Mouse (Mus musculus): ENCODE results near the gene She.

Gene She

DNA sequence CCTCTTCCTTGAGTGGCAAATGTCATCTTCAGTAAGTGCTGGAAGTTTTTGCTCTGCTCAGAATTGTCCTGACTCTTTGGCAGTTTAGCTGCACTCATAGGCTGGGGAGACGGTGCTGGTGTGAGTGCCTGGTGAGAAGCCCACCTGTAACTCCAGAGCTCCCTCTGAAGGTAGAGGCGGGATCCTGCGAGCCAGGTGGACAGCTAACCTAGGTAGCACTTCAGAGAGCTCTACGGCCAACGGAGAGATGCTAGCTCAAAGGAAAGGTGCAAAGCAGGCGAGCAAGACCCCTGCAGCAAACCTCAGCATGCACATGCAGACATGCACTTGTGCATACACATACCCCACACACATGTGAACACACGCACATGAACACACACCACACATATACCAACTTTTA lies 17.1 kb upstream of the She start:
- DNase-seq (ENCODE audit: extremely low spot score, low read depth, low spot score), result no peak

DNA sequence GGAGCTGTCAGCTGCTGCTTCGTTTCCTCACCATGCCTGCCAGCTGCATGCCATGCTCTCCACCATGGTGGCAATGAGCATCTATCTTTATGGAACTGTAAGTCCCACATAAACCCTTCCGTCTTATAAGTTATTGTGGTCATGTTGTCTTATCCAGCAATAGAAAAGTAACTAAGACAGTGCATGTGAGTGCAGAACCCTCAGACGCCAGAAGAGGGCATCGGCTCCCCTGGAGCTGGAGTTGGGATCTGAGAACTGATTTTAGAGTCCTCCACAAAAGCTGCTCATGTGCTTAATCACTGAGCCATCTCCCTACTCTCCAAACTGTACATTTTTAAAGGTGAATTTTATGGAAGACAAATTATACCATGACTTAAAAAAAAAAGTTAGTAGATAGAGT lies 14.1 kb upstream of the She start:
- DNase-seq (ENCODE audit: extremely low spot score, low read depth, low spot score), result no peak

DNA sequence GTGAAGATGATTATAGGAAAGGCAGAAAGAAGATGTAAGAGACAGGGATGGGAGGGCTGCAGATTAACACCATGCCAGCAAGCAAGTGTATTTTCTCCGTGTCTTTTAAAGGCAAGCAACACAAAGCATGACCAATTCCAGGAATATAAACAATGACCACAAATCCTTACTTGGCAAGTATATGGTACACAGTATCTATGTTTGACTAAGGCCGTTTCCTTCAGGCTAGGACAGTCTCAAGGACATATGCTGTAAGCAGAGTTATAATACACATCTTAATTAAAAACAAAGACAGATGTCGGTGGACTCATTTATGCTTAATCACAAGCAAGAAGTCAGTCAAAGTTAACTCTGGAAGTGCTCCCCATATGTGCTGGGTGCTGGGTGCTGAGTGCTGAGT lies 12.6 kb upstream of the She start:
- no peak for DNase-seq (ENCODE audit: extremely low spot score, low read depth, low spot score)

- no peak for DNase-seq (ENCODE audit: extremely low spot score, low read depth, low spot score)
Observed at GRCm38 (mm10) chr3:89819897-89820296, 11.3 kb upstream of the She start.

DNA sequence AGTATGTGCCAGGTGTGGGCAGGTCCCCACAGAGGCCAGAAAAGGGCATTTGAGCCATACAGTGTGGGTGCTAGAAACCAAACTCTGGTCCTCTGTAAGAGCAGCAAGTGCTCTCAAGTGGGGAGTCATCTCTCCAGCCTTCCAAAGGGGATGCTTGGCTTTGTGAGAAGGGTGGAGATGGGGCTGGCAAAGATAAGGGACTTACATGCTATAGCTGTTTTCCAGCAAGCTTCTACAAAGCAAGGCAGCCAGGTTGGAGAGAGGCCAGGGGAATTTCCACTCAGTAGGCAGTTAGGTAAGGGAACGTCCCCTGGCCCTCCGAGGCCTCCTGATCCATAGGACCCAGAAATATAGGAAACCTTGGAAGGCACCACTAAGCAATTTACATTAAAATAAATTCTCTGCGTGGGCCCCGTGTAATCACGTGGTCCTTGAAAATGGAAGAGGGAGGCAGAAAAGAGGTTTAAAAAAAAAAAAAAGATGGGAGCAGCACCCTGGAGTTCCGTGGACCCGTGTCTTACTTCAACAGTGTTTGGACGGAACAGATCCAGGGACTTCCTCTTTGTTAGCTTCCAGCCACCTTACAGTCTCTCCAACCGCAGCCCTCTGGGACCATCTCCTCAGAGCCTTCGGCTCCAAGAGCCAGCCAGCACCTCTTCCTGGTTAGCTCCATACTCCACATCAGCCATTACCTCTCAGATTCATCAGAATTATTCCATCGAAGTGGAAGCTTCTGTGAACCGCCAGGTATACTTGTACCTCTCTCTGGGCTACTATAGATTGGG lies 10.7 kb upstream of the She start:
- no peak for DNase-seq (ENCODE audit: extremely low spot score, low read depth, low spot score)

DNA sequence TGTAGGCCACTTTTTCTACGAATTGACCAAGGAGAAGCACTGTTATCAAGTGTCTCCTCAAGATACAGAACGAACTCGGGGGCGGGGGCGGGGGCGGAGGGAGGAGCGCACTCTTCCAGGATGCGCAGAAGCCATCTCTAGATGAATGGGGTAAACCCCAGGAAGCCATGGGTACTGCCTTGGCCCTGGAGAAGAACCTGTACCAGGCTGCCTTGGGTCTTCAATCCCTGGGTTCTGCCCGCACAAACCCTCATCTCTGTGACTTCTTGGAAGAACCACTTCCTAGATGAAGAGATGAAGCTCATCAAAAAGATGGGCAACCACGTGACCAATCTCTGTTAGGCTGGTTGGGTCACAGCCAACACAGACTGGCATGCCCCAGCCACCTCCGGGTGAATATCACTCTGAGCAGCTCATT lies 10.1 kb upstream of the She start:
- DNase-seq (ENCODE audit: extremely low spot score, low read depth, low spot score), result no peak

DNA sequence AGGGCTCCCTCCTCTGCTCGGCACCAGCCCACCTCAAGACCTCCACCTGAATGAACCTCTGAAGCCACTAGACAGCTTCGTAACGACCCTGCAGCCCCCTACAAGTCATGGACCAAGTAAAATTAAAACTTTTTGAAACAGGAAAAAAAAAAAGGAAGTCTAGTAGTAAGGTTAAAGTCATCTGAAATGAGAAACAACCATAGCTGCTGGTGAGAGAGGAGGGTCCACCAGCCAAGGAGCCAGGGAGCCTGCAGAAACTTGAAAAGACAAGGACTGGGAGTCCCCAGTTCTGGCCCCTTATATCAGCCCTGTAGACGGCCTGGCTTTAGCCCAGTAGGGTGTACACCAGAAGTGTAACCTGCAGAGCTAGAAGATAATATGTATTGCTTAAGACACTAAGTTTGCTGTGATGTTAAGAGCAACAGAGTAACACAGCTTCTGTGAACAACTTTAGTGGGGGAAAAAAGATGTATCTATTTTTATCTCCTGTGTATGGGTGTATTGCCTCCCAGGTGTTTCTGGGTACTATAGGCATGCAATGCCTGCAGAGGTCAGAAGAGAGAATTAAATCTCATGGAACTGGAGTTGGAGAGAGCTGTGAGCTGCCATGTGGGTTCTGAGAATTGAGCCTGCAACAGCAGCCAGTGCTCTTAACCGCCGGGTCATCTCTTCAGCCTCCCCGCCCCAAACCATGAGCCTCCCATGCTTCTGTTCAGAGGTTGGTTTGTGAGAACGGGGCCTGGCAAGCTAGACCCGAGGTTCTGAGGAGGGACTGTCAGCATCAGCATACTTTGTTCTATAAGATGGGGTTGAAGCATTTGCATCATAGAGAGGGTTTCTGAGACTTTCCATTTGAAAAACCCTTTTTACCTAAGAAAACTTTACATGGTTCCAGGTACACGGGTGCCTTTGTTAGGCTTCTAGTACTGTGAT lies 9.4 kb upstream of the She start:
- DNase-seq (ENCODE audit: extremely low spot score, low read depth, low spot score), result no peak

DNA sequence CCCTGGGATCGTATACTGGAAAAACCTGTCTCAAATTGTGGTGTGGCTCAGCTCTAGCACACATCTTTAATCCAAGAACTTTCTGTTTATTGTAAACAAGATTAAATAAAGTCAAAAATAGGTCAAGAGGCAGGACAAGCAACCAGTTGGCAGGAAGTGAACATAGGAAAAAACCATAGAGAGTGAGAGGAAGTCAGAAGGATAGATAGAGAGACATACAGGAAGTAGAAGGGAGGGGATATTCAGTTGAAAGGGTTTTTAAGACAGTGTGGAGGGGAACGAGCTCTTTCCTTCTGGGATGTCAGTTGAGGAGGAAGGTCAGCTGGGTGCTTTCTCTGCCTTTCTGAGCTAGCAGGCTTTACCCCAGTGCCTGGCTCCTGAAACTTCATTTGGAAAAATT lies 7.6 kb upstream of the She start:
- DNase-seq (ENCODE audit: extremely low spot score, low read depth, low spot score), result no peak

- DNase-seq (ENCODE audit: extremely low spot score, low read depth, low spot score), result no peak
Observed at GRCm38 (mm10) chr3:89826295-89826694, 4.9 kb upstream of the She start.

GRCm38 (mm10) chr3:89835362-89835761 lies 4.2 kb downstream of the She start:
- DNase-seq (ENCODE audit: extremely low spot score, low read depth, low spot score), result no peak

DNA sequence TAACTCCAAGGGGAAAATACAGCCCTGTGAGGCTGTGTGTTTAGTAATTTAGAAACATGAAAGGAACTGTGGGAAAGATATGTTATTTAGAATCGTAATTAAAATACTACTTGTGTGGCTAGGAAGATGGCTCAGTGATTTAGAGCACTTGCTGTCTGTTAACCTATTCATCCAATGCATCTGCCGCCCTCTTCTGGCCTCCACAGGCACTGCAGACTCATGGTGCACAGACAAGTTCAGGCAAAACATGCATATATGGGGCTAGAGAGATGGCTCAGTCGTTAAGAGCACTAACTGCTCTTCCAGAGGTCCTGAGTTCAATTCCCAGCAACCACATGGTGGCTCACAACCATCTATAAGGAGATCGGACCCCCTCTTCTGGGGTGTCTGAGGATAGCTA lies 11.1 kb downstream of the She start:
- no peak for DNase-seq (ENCODE audit: extremely low spot score, low read depth, low spot score)

- DNase-seq (ENCODE audit: extremely low spot score, low read depth, low spot score), result no peak
Observed at GRCm38 (mm10) chr3:89843148-89843547, 12.0 kb downstream of the She start.

- DNase-seq (ENCODE audit: extremely low spot score, low read depth, low spot score), result no peak
Observed at GRCm38 (mm10) chr3:89845814-89846213, 14.6 kb downstream of the She start.

DNA sequence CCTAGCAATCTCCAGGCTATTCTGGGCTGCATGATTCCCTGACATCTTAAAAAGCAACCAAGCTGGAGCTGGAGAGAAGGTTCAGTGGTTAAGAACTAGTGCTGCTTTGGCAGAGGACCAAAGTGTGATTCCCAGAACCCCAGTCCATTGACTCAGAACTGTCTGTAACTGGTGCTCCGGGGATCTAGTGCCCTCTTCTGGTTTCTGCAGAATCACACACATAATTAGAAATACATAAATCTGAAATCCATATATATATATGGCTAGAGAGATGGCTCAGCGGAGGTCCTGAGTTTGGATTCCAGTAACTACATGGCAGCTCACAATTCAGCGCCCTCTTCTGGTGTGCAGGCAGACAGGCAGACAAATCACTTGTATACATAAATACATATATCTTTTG lies 16.0 kb downstream of the She start:
- no peak for DNase-seq (ENCODE audit: extremely low spot score, low read depth, low spot score)

DNA sequence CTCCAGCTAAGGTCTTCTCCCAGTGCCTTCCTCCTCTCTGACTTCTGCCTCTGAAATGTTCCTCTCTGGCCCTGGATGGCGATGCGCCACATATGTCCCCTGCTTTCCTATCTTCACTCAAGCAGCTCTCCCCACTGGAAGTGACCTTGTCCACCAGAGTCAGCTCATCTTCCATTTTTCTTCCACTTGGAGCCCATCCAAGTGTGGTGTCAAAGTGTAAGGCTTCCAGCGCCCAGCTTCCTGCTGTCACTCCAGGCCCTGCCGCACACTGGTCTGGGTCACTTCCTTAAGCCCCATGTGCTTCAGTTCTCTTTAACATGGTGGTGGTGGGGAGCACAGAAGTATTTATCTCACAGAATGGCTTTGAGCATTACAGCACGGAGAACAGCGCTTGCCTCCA lies 16.4 kb downstream of the She start:
- DNase-seq (ENCODE audit: extremely low spot score, low read depth, low spot score), result no peak

GRCm38 (mm10) chr3:89848083-89848482 lies 16.9 kb downstream of the She start:
- DNase-seq (ENCODE audit: extremely low spot score, low read depth, low spot score), result no peak

DNA sequence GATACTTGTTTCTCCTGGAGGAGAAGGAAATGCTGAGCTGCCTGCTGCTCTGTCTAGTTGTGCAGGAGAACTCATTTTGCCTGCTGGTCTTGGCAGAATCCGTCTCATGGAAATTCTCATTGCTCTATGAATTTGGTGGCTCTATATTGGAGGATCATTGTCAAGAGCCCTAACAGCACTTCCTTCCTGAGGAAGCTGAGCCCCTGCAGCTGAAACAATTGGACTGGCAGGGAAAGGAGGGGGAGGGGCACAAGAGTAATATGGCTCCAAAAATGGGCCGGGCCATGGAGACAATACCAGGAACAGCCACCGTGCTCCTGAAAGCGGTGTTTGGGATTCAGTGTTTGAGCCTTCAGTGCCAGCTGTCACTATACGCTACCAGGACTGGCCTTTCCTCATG lies 22.6 kb downstream of the She start:
- no peak for DNase-seq (ENCODE audit: extremely low spot score, low read depth, low spot score)

- no peak for DNase-seq (ENCODE audit: extremely low spot score, low read depth, low spot score)
Observed at GRCm38 (mm10) chr3:89857353-89857752, 26.2 kb downstream of the She start.

DNA sequence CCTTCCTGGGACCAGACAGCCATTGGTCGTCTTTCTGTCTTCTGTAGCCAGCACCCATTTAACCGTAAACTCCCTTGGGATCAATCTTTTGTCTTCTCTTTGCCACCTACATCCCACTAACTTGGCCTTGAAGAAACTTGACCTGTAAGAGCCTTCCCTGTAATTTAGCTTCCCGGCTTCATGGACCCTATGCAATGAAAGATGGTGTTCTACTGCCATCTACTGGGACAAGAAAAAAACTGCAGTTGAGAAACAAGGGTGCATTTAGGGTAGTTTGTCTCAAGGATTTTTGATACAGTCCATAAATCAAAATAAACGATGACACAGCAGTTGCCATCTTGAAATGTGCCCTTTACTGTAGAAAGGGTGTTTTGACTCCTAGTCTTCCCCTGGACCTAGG lies 27.0 kb downstream of the She start:
- peak; percentile 61 for DNase-seq (ENCODE audit: extremely low spot score, low read depth, low spot score)

DNA sequence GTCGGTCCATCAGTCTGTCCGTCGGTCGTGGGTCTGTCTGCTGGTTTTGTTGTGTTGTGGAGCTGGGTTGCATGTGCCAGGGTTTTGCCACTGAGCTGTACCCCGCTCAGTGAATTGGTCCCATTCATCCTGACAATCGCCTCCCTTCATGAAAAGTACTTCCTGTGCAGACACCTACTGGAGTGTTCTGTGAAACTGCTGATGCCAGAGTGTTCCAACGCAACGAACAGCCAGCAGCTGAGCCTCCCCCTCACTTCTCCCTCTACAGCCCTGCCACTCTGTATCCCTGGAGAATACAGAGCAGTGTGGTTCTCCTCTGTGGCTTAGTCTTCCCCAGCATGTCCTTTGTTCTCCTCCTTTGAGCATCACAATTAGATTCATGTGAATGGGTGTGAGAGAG lies 27.7 kb downstream of the She start:
- DNase-seq (ENCODE audit: extremely low spot score, low read depth, low spot score), result no peak

- no peak for DNase-seq (ENCODE audit: extremely low spot score, low read depth, low spot score)
Observed at GRCm38 (mm10) chr3:89859936-89860335, 28.8 kb downstream of the She start.

DNA sequence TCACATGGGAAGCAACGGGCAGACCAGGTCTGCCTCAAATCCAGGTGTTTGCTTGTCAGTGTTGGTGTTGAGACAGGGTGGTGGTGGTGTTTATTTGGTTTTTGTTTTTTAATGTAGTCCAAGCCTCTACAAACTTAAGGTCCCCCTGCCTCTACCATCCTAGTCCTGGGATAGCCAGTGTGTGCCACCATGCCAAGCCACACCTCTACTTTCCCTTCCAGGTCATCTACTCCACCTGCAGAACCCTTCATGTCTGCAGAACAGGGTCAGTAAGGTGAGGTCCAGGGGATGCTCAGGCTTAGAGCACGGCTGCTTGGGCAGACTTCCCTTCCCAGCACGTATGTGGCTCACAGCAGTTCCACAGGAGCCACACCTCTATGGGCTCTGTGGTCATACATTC lies 29.2 kb downstream of the She start:
- no peak for DNase-seq (ENCODE audit: extremely low spot score, low read depth, low spot score)

All from hindlimb bud, embryonic 11.5 days (tissue).